Mouse (Mus musculus) midbrain, embryonic 15.5 days (tissue): Measurements from ENCODE around the gene Leng8. TPM values are rescaled to one million over a fixed set of nuclear protein-coding genes. Genes with fewer than 3 reads are reported as not detected.

Source experiments
- ATAC-seq: fragments of 200-750 bp; cut with Nextera tagmentation; replicated peaks from 2 replicates; pipeline ENCODE4 v1.8.0; 2017; ENCODE audit warnings: moderate TSS enrichment
- H3K27ac ChIP-seq: fragments of 300-500 bp; sonication (generic); 2 replicates; pipeline ENCODE4 v1.5.1; 2015; ENCODE audit warnings: mild to moderate bottlenecking, inconsistent platforms
- H3K27me3 ChIP-seq: fragments of 300-500 bp; sonication (generic); replicated peaks from 2 replicates; pipeline ENCODE4 v1.6.1; 2015; ENCODE audit warnings: inconsistent platforms
- H3K36me3 ChIP-seq: fragments of 300-500 bp; sonication (generic); replicated peaks from 2 replicates; pipeline ENCODE4 v1.6.1; 2015; ENCODE audit warnings: inconsistent platforms
- H3K4me1 ChIP-seq: fragments of 300-500 bp; sonication (generic); 2 replicates; pipeline ENCODE4 v1.6.1; 2015; ENCODE audit warnings: inconsistent platforms
- H3K4me2 ChIP-seq: fragments of 300-500 bp; sonication (generic); 2 replicates; pipeline ENCODE4 v1.6.1; 2015; ENCODE audit warnings: inconsistent platforms, mild to moderate bottlenecking, moderate library complexity
- H3K4me3 ChIP-seq: fragments of 300-500 bp; sonication (generic); 2 replicates; pipeline ENCODE4 v1.5.1; 2015; ENCODE audit warnings: mild to moderate bottlenecking, inconsistent platforms
- H3K9ac ChIP-seq: fragments of 300-500 bp; sonication (generic); 2 replicates; pipeline ENCODE4 v1.6.1; 2015; ENCODE audit warnings: mild to moderate bottlenecking, inconsistent platforms
- H3K9me3 ChIP-seq: fragments of 300-500 bp; sonication (generic); 2 replicates; pipeline ENCODE4 v1.6.1; 2016; ENCODE audit warnings: inconsistent platforms
- WGBS: fragments of 180-500 bp; shearing (Covaris S2); methylation state at CpG from one replicate; pipeline ENCODE4 v1.1.7; 2015; ENCODE audit warnings: mixed read lengths; 5-methylcytosine and 5-hydroxymethylcytosine counted together
- polyA plus RNA-seq: library from polyadenylated mRNA; unstranded; fragments of >200 nt; fragmentation: Nextera tagmentation; extraction: Ambion mirVana; gene quantifications from 2 replicates; pipeline ENCODE4 v1.2.1, GENCODE M21; 2015

The Leng8 gene
- polyA plus RNA-seq, 1 experiment from 2014 or later: 104 TPM

GRCm38 (mm10) chr7:4119976-4120921 lies 16.6 kb upstream of the Leng8 start:
- Histone ChIP-seq H3K36me3 (no peaks in the 10 kb centered on the region), H3K4me2 (peak overlapping the region; percentile 87), H3K9ac (peak overlapping the region; percentile 81), H3K4me1 (peaks cover 54% of the 10 kb centered on the region), H3K27me3 (no peaks in the 10 kb centered on the region), H3K9me3 (no peaks in the 10 kb centered on the region), H3K27ac (peak overlapping the region; percentile 81), H3K4me3 (peak overlapping the region; percentile 89)
- 13% methylated on average over 19 of the region's 19 CpGs for WGBS
- ATAC-seq: no peak

GRCm38 (mm10) chr7:4122076-4122768 lies 14.6 kb upstream of the Leng8 start:
- Histone ChIP-seq H3K27me3 (no peaks in the 10 kb centered on the region), H3K4me1 (peaks cover 63% of the 10 kb centered on the region), H3K9me3 (no peaks in the 10 kb centered on the region), H3K27ac (peak overlapping the region; percentile 81), H3K9ac (0 out of 2 replicates have a peak overlapping the region, but pooled peaks have one; percentile 20), H3K4me3 (no peak overlapping the region), H3K4me2 (peak overlapping the region; percentile 87), H3K36me3 (no peaks in the 10 kb centered on the region)
- 35% methylated on average over 11 of the region's 11 CpGs for WGBS
- no peak for ATAC-seq

GRCm38 (mm10) chr7:4122783-4123182 lies 14.1 kb upstream of the Leng8 start:
- no peak overlapping the region for H3K9ac ChIP-seq
- ATAC-seq: no peak
- H3K4me2 ChIP-seq: peak overlapping the region; percentile 87
- H3K27ac ChIP-seq: peak overlapping the region; percentile 81
- WGBS: 78% methylated on average over 10 of the region's 10 CpGs
- H3K27me3 ChIP-seq: no peaks in the 10 kb centered on the region
- 0 out of 2 replicates have a peak, but pooled peaks cover 3% of the 10 kb centered on the region for H3K36me3 ChIP-seq
- no peaks in the 10 kb centered on the region for H3K9me3 ChIP-seq
- H3K4me1 ChIP-seq: peaks cover 63% of the 10 kb centered on the region
- no peak overlapping the region for H3K4me3 ChIP-seq

GRCm38 (mm10) chr7:4123732-4124131 lies 13.1 kb upstream of the Leng8 start:
- 0 out of 2 replicates have a peak, but pooled peaks cover 3% of the 10 kb centered on the region for H3K36me3 ChIP-seq
- 7% methylated on average over 1 of the region's 1 CpGs for WGBS
- no peaks in the 10 kb centered on the region for H3K9me3 ChIP-seq
- peak; percentile 78 for ATAC-seq
- H3K27me3 ChIP-seq: no peaks in the 10 kb centered on the region
- peak overlapping the region; percentile 30; the same call in 1 of the 2 replicates for H3K4me3 ChIP-seq
- peak overlapping the region; percentile 48 for H3K4me2 ChIP-seq
- peak overlapping the region; percentile 20 for H3K9ac ChIP-seq
- H3K4me1 ChIP-seq: peaks cover 63% of the 10 kb centered on the region
- peak overlapping the region; percentile 81 for H3K27ac ChIP-seq

GRCm38 (mm10) chr7:4124315-4124759 lies 12.5 kb upstream of the Leng8 start:
- peak; percentile 92 for ATAC-seq
- Histone ChIP-seq H3K9ac (peak overlapping the region; percentile 20; the same call in 1 of the 2 replicates), H3K9me3 (no peaks in the 10 kb centered on the region), H3K36me3 (0 out of 2 replicates have a peak, but pooled peaks cover 3% of the 10 kb centered on the region), H3K4me1 (peaks cover 58% of the 10 kb centered on the region), H3K4me3 (peak overlapping the region; percentile 30), H3K4me2 (peak overlapping the region; percentile 48), H3K27ac (peak overlapping the region; percentile 81), H3K27me3 (no peaks in the 10 kb centered on the region)
- 0% methylated on average over 10 of the region's 10 CpGs for WGBS

- WGBS: 8% methylated on average over 5 of the region's 5 CpGs
- peak; percentile 10 for ATAC-seq
- peak overlapping the region; percentile 30 for H3K4me3 ChIP-seq
- 0 out of 2 replicates have a peak, but pooled peaks cover 3% of the 10 kb centered on the region for H3K36me3 ChIP-seq
- peak overlapping the region; percentile 48 for H3K4me2 ChIP-seq
- peak overlapping the region; percentile 81 for H3K27ac ChIP-seq
- no peaks in the 10 kb centered on the region for H3K27me3 ChIP-seq
- peaks cover 53% of the 10 kb centered on the region for H3K4me1 ChIP-seq
- no peak overlapping the region for H3K9ac ChIP-seq
- no peaks in the 10 kb centered on the region for H3K9me3 ChIP-seq
Measured at GRCm38 (mm10) chr7:4124856-4125255, 12.0 kb upstream of the Leng8 start.

- ATAC-seq: no peak
- H3K4me2 ChIP-seq: peak overlapping the region; percentile 48; the same call in 1 of the 2 replicates
- WGBS: 22% methylated on average over 9 of the region's 9 CpGs
- no peaks in the 10 kb centered on the region for H3K9me3 ChIP-seq
- H3K4me3 ChIP-seq: no peak overlapping the region
- peak overlapping the region; percentile 81 for H3K27ac ChIP-seq
- no peak overlapping the region for H3K9ac ChIP-seq
- H3K4me1 ChIP-seq: peaks cover 49% of the 10 kb centered on the region
- H3K27me3 ChIP-seq: no peaks in the 10 kb centered on the region
- H3K36me3 ChIP-seq: 0 out of 2 replicates have a peak, but pooled peaks cover 3% of the 10 kb centered on the region
Measured at GRCm38 (mm10) chr7:4125306-4125705, 11.5 kb upstream of the Leng8 start.

- ATAC-seq: no peak
- H3K27me3 ChIP-seq: no peaks in the 10 kb centered on the region
- H3K9me3 ChIP-seq: no peaks in the 10 kb centered on the region
- WGBS: 89% methylated on average over 11 of the region's 11 CpGs
- peaks cover 47% of the 10 kb centered on the region for H3K4me1 ChIP-seq
- 0 out of 2 replicates have a peak, but pooled peaks cover 3% of the 10 kb centered on the region for H3K36me3 ChIP-seq
- H3K4me2 ChIP-seq: no peak overlapping the region
- no peak overlapping the region for H3K9ac ChIP-seq
- no peak overlapping the region for H3K4me3 ChIP-seq
- H3K27ac ChIP-seq: no peak overlapping the region
Measured at GRCm38 (mm10) chr7:4126992-4127785, 9.7 kb upstream of the Leng8 start.

GRCm38 (mm10) chr7:4127894-4128293 lies 8.9 kb upstream of the Leng8 start:
- Histone ChIP-seq H3K27ac (no peak overlapping the region), H3K4me2 (no peak overlapping the region), H3K9me3 (no peaks in the 10 kb centered on the region), H3K4me3 (no peak overlapping the region), H3K27me3 (no peaks in the 10 kb centered on the region), H3K9ac (no peak overlapping the region), H3K4me1 (peaks cover 42% of the 10 kb centered on the region), H3K36me3 (0 out of 2 replicates have a peak, but pooled peaks cover 3% of the 10 kb centered on the region)
- 94% methylated on average over 4 of the region's 4 CpGs for WGBS
- ATAC-seq: no peak

- H3K9ac ChIP-seq: no peak overlapping the region
- ATAC-seq: no peak
- WGBS: 66% methylated on average over 6 of the region's 6 CpGs
Measured at GRCm38 (mm10) chr7:4128860-4129259, 8.0 kb upstream of the Leng8 start.

GRCm38 (mm10) chr7:4130686-4131452 lies 6.0 kb upstream of the Leng8 start:
- peak overlapping the region; percentile 65 for H3K27ac ChIP-seq
- no peaks in the 10 kb centered on the region for H3K9me3 ChIP-seq
- 0 out of 2 replicates have a peak, but pooled peaks cover 3% of the 10 kb centered on the region for H3K36me3 ChIP-seq
- 39% methylated on average over 13 of the region's 13 CpGs for WGBS
- ATAC-seq: peak; percentile 55
- H3K27me3 ChIP-seq: no peaks in the 10 kb centered on the region
- 0 out of 2 replicates have a peak overlapping the region, but pooled peaks have one; percentile 8 for H3K4me2 ChIP-seq
- no peak overlapping the region for H3K9ac ChIP-seq
- peaks cover 24% of the 10 kb centered on the region for H3K4me1 ChIP-seq
- no peak overlapping the region for H3K4me3 ChIP-seq

More at GRCm38 (mm10) chr7:4128860-4129259, 8.0 kb upstream of the Leng8 start:
- H3K4me1 ChIP-seq: peaks cover 33% of the 10 kb centered on the region
- H3K4me3 ChIP-seq: no peak overlapping the region
- no peaks in the 10 kb centered on the region for H3K9me3 ChIP-seq
- H3K27ac ChIP-seq: no peak overlapping the region; the same call in 1 of the 2 replicates
- H3K4me2 ChIP-seq: no peak overlapping the region
- H3K27me3 ChIP-seq: no peaks in the 10 kb centered on the region
- H3K36me3 ChIP-seq: 0 out of 2 replicates have a peak, but pooled peaks cover 3% of the 10 kb centered on the region
